ENCODE assay signal across 8 mouse cellular contexts in genomic region chr13:13393228-13394095, GRCm38 (mm10). TPM values are rescaled to one million over a fixed set of nuclear protein-coding genes. Genes with fewer than 3 reads are reported as not detected.
DNase-seq lines count a peak whose midpoint lies in the region; ATAC-seq lines count a peak whose summit lies in the region.
"Not testable (repeated sequence)": the region's sequence is repeated elsewhere in the genome, so short reads cannot be mapped to it uniquely, and the experiment has no call there.

Gpr137b (minus strand) TSS chr13:13394014.

- not testable (repeated sequence) for H3K9me3 ChIP-seq in forebrain, embryonic 10.5 days; heart, embryonic 11.5 days (replicated peaks; ENCODE audit: control insufficient read depth, low read length)

- WGBS in forebrain, embryonic 10.5 days = under 1% methylated on average over 58 of the region's 78 CpGs
- under 1% methylated on average over 46 of the region's 78 CpGs for WGBS in heart, embryonic 11.5 days (ENCODE audit: insufficient replicate concordance)

- H3K4me1 ChIP-seq in forebrain, embryonic 10.5 days; heart, embryonic 11.5 days (ENCODE audit: control insufficient read depth, insufficient read depth, low read length): not testable (repeated sequence)

- H3K27me3 ChIP-seq in forebrain, embryonic 10.5 days (ENCODE audit: poor library complexity, severe bottlenecking); heart, embryonic 11.5 days (ENCODE audit: control insufficient read depth, insufficient read depth, low read length): not testable (repeated sequence)

- peak within 1 kb of the TSS; percentile 61 for H3K4me2 ChIP-seq in heart, embryonic 11.5 days

- H3K9ac ChIP-seq in heart, embryonic 11.5 days (ENCODE audit: low read depth, low read length) = not testable (repeated sequence)

- peak; percentile 83 for ATAC-seq in heart, embryonic 11.5 days (replicated peaks; ENCODE audit: insufficient number of reproducible peaks, low FRiP score, low TSS enrichment)
- peak; percentile 64 for ATAC-seq in megakaryocyte progenitor cell, adult 5-6 weeks (replicated peaks; ENCODE audit: poor library complexity)

- H3K36me3 ChIP-seq in forebrain, embryonic 10.5 days (replicated peaks); heart, embryonic 11.5 days (ENCODE audit: control insufficient read depth, insufficient read depth, low read length): not testable (repeated sequence)

- H3K27ac ChIP-seq in forebrain, embryonic 10.5 days = peak within 1 kb of the TSS; percentile 75; the same call in 1 of the 2 replicates
- H3K27ac ChIP-seq in heart, embryonic 11.5 days (ENCODE audit: low read depth, low read length) = not testable (repeated sequence)

- intact Hi-C loops in left cerebral cortex, postnatal 4 days (cut with DNase I) = not testable (repeated sequence)

- peak within 1 kb of the TSS; percentile 52 for H3K4me3 ChIP-seq in forebrain, embryonic 10.5 days
- H3K4me3 ChIP-seq in heart, embryonic 11.5 days (ENCODE audit: low read depth, low read length) = peak within 1 kb of the TSS; percentile 38

- DNase-seq in 3T3-L1 (ENCODE audit: low read depth, low spot score) = peak; percentile 43
- DNase-seq in brain, adult 2 months (ENCODE audit: low read depth, low spot score) = peak; percentile 73
- peak; percentile 36 for DNase-seq in forebrain, embryonic 10.5 days (ENCODE audit: extremely low spot score, low spot score)
- DNase-seq in kidney, adult 8-10 months = peak; percentile 35 to 44
- peak; percentile 26 for DNase-seq in left cerebral cortex, postnatal 4 days
- DNase-seq in right cerebral cortex, postnatal 10 days (ENCODE audit: low spot score in 2 of 2) = peak; percentile 61

RNA-seq across cellular contexts. Expression of gene Gpr137b, which starts in this region (rescaled TPM):
- polyA plus RNA-seq in forebrain, embryonic 10.5 days (2016; fragmentation: Nextera tagmentation; extraction: Ambion mirVana) = 22.7 and 23.3 TPM in 2 replicates
- polyA plus RNA-seq in heart, embryonic 11.5 days (2014; fragmentation: Nextera tagmentation; extraction: Ambion mirVana) = 13.8 and 15.0 TPM in 2 replicates
- 10 to 100 TPM; 28.6 to 35.6 TPM for total RNA-seq in left cerebral cortex, postnatal 4 days (2021)
- 0.64 and 0.91 TPM in 2 replicates for total RNA-seq in megakaryocyte progenitor cell, adult 5-6 weeks (2015)
- total RNA-seq in megakaryocyte progenitor cell, adult 5-6 weeks (2017) = 0.81 TPM in 1 of 2 replicates, not detected in the other

Comparison
In these comparisons a context has a peak if more than half of its experiments do, and no peak if none do; other contexts are left out.
1. RNA of gene Gpr137b (total RNA-seq): 28.6 to 35.6 TPM in left cerebral cortex, postnatal 4 days; 0.64 to 0.91 TPM in megakaryocyte progenitor cell, adult 5-6 weeks; every median in the first group is over 10 times any median in the second.
2. Peak in ATAC-seq in megakaryocyte progenitor cell, adult 5-6 weeks; RNA of the gene not detected or under 1 TPM.
3. Peak in every context shown above with its lines, with median percentiles within 50 percentile points of each other: DNase-seq.